Mouse (Mus musculus) Muller cell, postnatal 12 days (primary cell): Measurements from ENCODE around the gene Zfp189.

Source experiments
- DNase-seq: peaks from one replicate; pipeline ENCODE4 v3.0.0-alpha.2; 2015; ENCODE audit errors: inconsistent ontology term

The Zfp189 gene

GRCm38 (mm10) chr4:49536671-49537070, 15.7 kb downstream of the Zfp189 start:
- DNase-seq, result no peak

DNA sequence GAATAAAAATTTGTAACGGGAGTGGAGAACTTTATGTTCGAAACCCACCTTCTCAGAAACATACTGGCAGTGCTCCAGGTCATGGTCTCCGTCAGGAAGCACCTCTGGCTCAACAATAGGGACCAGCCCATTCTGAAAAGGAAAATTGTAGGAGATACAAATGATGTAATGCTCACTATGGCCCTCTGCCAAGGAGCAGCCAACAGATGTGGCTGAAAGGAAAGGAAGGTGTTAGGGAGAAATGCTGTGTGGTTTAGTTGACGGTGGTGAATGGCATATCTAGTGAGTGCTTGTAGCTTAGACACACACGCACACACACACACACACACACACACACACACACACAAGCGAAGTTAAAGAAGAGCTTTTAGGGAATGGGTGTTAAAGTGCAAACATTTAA, 18.7 kb downstream of the Zfp189 start:
- DNase-seq, result no peak

- DNase-seq, result no peak
Observed at GRCm38 (mm10) chr4:49540966-49541365, 20.0 kb downstream of the Zfp189 start.

- DNase-seq, result no peak
Observed at GRCm38 (mm10) chr4:49546026-49546425, 25.1 kb downstream of the Zfp189 start.

DNA sequence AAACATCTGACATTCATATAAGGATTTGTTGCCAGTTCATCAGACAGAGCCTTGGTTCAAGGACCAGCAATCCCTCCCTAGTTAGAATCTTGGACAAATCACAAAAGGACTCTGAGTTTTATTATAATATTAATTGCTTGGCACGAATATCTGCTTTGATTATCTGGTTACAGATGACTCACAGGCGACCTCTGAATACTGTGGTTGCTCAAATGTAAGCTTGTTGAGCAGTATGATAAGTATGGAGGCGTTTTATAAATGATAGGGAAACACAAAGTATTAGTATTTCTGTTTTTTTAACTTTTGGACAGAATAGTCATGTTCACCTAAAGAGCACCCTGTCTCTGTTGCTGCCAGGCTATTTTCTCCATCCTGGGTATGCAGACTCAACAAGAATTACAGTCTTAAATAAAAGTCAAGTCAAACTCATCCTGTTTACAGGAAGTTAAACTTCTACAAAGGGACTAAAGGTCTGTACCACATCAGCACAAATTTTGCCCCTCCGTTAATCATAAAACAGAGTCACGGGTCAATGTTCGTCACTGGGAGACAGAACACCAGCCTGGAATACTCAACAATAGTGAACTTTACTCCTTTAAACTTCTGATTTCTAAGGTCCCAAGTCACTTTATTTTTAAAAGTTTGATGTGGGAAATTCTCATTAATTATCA, 26.0 kb downstream of the Zfp189 start:
- DNase-seq, result peak; percentile 50

DNA sequence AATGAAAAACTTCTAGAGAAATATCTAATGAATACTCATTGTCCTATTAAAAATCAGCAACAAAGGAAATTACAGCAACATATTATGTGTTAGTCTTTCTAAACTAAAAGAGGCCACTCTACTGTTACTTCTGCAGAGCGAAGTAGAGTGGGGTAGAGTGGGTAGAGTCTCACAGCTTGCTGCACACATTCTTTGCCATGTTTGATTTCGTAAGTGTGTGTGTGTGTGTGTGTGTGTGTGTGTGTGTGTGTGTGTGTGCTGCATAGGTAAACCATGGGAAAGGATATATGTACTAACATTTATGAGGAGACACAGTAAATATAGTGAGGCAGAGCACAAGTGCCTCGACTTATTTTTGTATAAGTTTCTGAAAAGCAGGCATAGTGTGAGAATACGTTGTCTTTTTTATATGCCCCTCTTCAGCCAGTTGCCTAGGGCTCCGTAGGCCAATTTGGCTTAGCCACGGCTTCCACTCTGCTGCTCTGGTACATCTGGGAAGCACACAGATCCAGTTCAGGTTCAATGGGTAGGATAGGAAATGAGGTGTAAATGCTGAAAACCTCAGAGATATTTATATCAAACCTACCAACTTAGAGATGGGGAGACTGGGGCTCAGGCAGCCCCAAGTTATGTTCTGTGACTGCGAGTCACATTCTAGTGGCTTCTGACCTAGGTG, 26.7 kb downstream of the Zfp189 start:
- DNase-seq, result no peak

DNA sequence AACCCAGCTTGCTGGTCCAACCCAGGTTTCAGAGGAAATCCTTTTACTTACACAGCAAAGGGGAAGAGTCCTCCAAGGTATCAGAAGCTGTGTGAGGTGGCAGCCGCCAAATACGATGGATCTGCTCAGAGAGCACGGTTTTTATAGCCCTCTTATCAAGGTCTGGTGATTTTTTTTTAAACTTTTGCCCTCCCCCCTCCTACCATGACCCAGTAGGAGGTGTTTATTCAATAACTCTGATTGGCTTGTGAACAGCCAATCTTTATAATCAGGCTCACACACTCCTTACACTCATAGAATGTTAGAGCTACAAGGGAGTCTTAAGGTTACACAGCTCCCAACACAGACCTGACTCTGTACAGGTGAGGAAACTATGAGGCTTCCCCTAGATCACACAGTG, 28.4 kb downstream of the Zfp189 start, which contains the start of gene Aldob:
Gene Aldob, minus strand, starts transcription at position 164 of the 400 bp plus-strand sequence.
- no peak for DNase-seq

- DNase-seq, result no peak
Observed at GRCm38 (mm10) chr4:49553380-49553779, 32.4 kb downstream of the Zfp189 start.

DNA sequence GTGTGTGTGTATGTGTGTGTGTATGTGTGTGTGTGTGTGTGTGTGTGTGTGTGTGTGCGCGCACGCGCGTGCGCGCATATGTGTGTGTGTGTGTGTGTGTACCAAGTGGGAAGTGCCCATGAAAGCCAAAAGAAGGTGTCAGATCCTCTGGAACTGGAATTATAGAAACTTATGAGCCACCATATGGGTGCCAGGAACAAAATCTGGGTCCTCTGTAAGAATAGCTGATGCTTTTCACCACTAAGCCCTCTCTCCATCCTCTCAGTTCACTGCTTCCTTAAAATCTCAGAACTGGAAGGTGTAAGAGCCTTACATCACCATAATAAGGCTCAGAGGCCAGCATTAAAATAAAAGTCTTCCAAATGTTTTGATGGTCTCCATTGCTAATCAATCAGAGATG, 36.4 kb downstream of the Zfp189 start:
- no peak for DNase-seq

- DNase-seq, result no peak
Observed at GRCm38 (mm10) chr4:49558181-49558580, 37.2 kb downstream of the Zfp189 start.

- peak; percentile 50 for DNase-seq
Observed at GRCm38 (mm10) chr4:49559915-49560772, 39.2 kb downstream of the Zfp189 start.

GRCm38 (mm10) chr4:49567613-49568012, 46.6 kb downstream of the Zfp189 start:
- peak; percentile 45 for DNase-seq

GRCm38 (mm10) chr4:49572194-49572593, 51.2 kb downstream of the Zfp189 start:
- DNase-seq, result no peak
